Mouse (Mus musculus) myocyte (in vitro differentiated cells): ENCODE data around the gene Tns2. TPM values are rescaled to one million over a fixed set of nuclear protein-coding genes. Genes with fewer than 3 reads are reported as not detected.
A peak's percentile ranks its signal among the peaks of the same experiment; 100 is the strongest.

ENCODE experiments used
- H3K27me3 ChIP-seq: one replicate; pipeline ENCODE4 v1.6.1; 2011; ENCODE audit not compliant: control insufficient read depth, insufficient read depth, insufficient read length
- H3K36me3 ChIP-seq: one replicate; pipeline ENCODE4 v1.6.1; 2011; ENCODE audit not compliant: control insufficient read depth, insufficient read depth
- H3K4me2 ChIP-seq: one replicate; pipeline ENCODE4 v1.6.1; 2011; ENCODE audit warnings: low read depth, control low read depth
- H3K4me3 ChIP-seq: one replicate; pipeline ENCODE4 v1.5.1; 2011; ENCODE audit warnings: mild to moderate bottlenecking, control low read depth, moderate library complexity
- H3K79me2 ChIP-seq: one replicate; pipeline ENCODE4 v1.6.1; 2011; ENCODE audit not compliant: control insufficient read depth, insufficient read depth
- H3ac ChIP-seq: one replicate; pipeline ENCODE4 v1.6.1; 2011; ENCODE audit not compliant: control insufficient read depth, insufficient read length
- CEBPB ChIP-seq: IDR thresholded peaks from 2 replicates; pipeline ENCODE4 v1.6.1; 2011; ENCODE audit warnings: mild to moderate bottlenecking, moderate library complexity; ENCODE audit not compliant: poor library complexity, insufficient read depth, severe bottlenecking
- E2F4 ChIP-seq: IDR thresholded peaks from one replicate; pipeline ENCODE4 v1.6.1; 2011; ENCODE audit warnings: mild to moderate bottlenecking, control low read depth, moderate library complexity; ENCODE audit not compliant: insufficient read depth
- MAX ChIP-seq: IDR thresholded peaks from one replicate; pipeline ENCODE4 v1.6.1; 2011; ENCODE audit warnings: low read depth, mild to moderate bottlenecking, control low read depth
- MYOD1 ChIP-seq, 3 experiments: IDR thresholded peaks; one replicate each; pipeline ENCODE4 v1.6.1; 2011; ENCODE audit warnings: control low read depth in 2 of 3, low read depth in 2 of 3, mild to moderate bottlenecking in 2 of 3, moderate library complexity in 1 of 3; ENCODE audit not compliant: insufficient read length in 2 of 3, control insufficient read depth in 1 of 3
- MYOG ChIP-seq, 3 experiments: IDR thresholded peaks; one replicate each; pipeline ENCODE4 v1.6.1; 2011; ENCODE audit warnings: control low read depth in 2 of 3, low read depth in 2 of 3, mild to moderate bottlenecking in 2 of 3; ENCODE audit not compliant: insufficient read length in 2 of 3, control insufficient read depth in 1 of 3, insufficient read depth in 1 of 3
- POLR2A ChIP-seq: IDR thresholded peaks from one replicate; pipeline ENCODE4 v1.6.1; 2011; ENCODE audit warnings: low read depth, mild to moderate bottlenecking, control low read depth, moderate library complexity; ENCODE audit not compliant: insufficient read length
- POLR2AphosphoS2 ChIP-seq: IDR thresholded peaks from one replicate; pipeline ENCODE4 v1.6.1; 2011; ENCODE audit warnings: low read depth, control low read depth; ENCODE audit not compliant: insufficient read length
- REST ChIP-seq: IDR thresholded peaks from one replicate; pipeline ENCODE4 v1.6.1; 2011; ENCODE audit warnings: mild to moderate bottlenecking, control low read depth, moderate library complexity; ENCODE audit not compliant: insufficient read depth, insufficient read length
- SRF ChIP-seq: IDR thresholded peaks from one replicate; pipeline ENCODE4 v1.6.1; 2011; ENCODE audit warnings: low read depth; ENCODE audit not compliant: control insufficient read depth, insufficient read length
- TCF12 ChIP-seq: IDR thresholded peaks from one replicate; pipeline ENCODE4 v1.6.1; 2011; ENCODE audit warnings: mild to moderate bottlenecking, control low read depth; ENCODE audit not compliant: poor library complexity, insufficient read depth, severe bottlenecking
- TCF3 ChIP-seq: IDR thresholded peaks from one replicate; pipeline ENCODE4 v1.6.1; 2011; ENCODE audit warnings: low read depth, control low read depth; ENCODE audit not compliant: insufficient read length
- USF1 ChIP-seq: IDR thresholded peaks from one replicate; pipeline ENCODE4 v1.6.1; 2011; ENCODE audit warnings: low read depth, mild to moderate bottlenecking, control low read depth, moderate library complexity
- polyA plus RNA-seq: library from polyadenylated mRNA; unstranded; fragments of >200 nt; fragmentation: generic; extraction: Trizol; gene quantifications from one replicate; pipeline ENCODE4 v1.2.1, GENCODE M21; 2012; ENCODE audit warnings: missing spikeins

Gene Tns2
- polyA plus RNA-seq, 1 experiment: 128 TPM

- TF ChIP-seq CEBPB (peak; percentile 91), MYOG (IDR thresholded peaks at IDR 0.05; ENCODE audit: control insufficient read depth in 1 of 3, insufficient read depth in 1 of 3, insufficient read length in 2 of 3, low read depth in 2 of 3) (peak; percentile 75 to 98 (median 88)), POLR2A (peak; percentile 78), TCF12 (peak; percentile 30), USF1 (peak; percentile 72), MAX (peak; percentile 63), E2F4 (no peak), MYOD1 (IDR thresholded peaks at IDR 0.05; ENCODE audit: control insufficient read depth in 1 of 3, insufficient read length in 2 of 3, low read depth in 2 of 3) (peak; percentile 59 to 96 (median 90)), SRF (no peak), POLR2AphosphoS2 (peak; percentile 87), REST (no peak), TCF3 (peak; percentile 52)
- Histone ChIP-seq H3ac (peak overlapping the region; percentile 37), H3K36me3 (peaks cover 29% of the 10 kb centered on the region), H3K27me3 (no peaks in the 10 kb centered on the region), H3K79me2 (peaks cover 43% of the 10 kb centered on the region), H3K4me3 (peak overlapping the region; percentile 70), H3K4me2 (peak overlapping the region; percentile 96)
Observed at GRCm38 (mm10) chr15:102103947-102104555, 3.8 kb downstream of the Tns2 start.

DNA sequence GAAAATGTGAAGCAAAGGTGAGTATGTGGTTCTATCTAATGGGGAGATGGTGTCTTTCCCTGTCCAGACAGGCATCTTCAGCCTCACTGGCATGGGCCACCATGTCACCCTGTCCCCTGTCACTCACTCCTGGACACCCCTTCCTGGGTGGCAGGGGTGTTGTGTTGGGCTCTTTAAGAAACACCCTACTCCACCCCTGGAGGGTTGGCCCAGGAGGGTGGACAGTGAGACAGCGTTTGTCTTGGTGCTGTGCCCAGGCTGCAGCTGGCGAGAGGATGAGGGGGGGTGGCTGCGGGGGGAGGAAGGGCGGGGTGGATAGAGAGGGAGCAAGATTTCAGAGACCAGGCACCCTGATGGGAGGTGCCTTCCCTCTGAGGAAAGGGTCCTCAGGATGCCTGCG is 5.1 kb downstream of the Tns2 start:
- Histone ChIP-seq H3ac (no peak overlapping the region), H3K27me3 (no peaks in the 10 kb centered on the region), H3K4me2 (peak overlapping the region; percentile 99), H3K4me3 (peak overlapping the region; percentile 70), H3K79me2 (peaks cover 45% of the 10 kb centered on the region), H3K36me3 (peaks cover 43% of the 10 kb centered on the region)
- TF ChIP-seq USF1 (no peak), TCF12 (peak; percentile 66), SRF (peak; percentile 23), MYOG (IDR thresholded peaks at IDR 0.05; ENCODE audit: control insufficient read depth in 1 of 3, insufficient read depth in 1 of 3, insufficient read length in 2 of 3, low read depth in 2 of 3) (peak; percentile 33 to 91 (median 84)), REST (no peak), POLR2AphosphoS2 (peak; percentile 76), MYOD1 (IDR thresholded peaks at IDR 0.05; ENCODE audit: control insufficient read depth in 1 of 3, insufficient read length in 2 of 3, low read depth in 2 of 3) (peak; percentile 27 to 96 (median 86)), TCF3 (peak; percentile 67), MAX (no peak), CEBPB (no peak), E2F4 (no peak), POLR2A (peak; percentile 70)

DNA sequence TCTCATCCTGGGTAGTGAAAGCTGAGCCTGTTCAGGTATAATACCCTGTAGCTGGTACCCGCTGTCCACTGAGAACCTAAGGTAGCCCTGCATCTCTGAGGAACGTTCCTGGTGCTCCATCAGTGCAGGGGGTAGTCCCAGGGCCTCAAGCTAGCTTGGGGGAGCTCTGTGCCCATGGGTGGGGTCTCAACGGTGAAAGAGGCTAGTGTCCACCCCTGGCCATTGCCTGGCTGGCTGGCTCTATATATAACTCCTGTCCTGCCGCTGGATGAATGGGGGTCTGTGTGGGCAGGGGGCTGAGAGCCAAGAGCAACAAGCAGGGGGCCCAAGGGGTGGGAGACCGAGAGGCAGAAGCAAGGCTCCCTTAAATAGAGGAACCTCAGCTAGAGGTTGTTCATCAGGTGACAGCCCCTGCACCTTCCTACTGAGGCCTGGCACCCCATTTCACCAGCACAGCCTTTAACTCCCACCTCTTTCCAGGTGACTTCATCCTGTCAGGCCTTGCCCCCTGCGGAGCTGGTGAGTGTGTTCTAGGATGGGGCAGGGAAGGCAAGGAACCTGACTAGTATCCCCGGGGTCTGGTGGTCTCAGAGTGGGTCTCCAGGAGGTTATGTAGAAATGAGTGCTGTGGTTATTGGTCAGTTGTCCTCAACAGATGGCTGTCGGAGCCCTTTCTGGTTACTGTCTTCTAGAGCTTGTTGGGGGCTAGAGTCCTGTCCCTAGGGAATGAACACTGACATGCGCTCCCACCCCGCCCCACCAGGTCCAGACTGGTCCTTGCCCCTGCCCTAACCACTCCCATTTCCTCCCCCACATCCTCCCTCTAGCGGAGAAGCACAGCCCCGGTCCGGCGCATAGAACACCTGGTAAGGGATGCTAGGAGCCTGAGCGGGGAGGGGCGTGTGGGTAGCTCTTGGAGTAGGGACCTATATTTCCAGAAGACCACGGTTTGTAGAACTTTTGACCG is 5.8 kb downstream of the Tns2 start:
- Histone ChIP-seq H3K36me3 (peaks cover 48% of the 10 kb centered on the region), H3K4me3 (peak overlapping the region; percentile 70)
- TF ChIP-seq SRF (no peak), MAX (no peak), TCF3 (no peak), POLR2A (no peak), POLR2AphosphoS2 (no peak), MYOD1 (IDR thresholded peaks at IDR 0.05; ENCODE audit: control insufficient read depth in 1 of 3, insufficient read length in 2 of 3, low read depth in 2 of 3) (no peak), MYOG (IDR thresholded peaks at IDR 0.05; ENCODE audit: control insufficient read depth in 1 of 3, insufficient read depth in 1 of 3, insufficient read length in 2 of 3, low read depth in 2 of 3) (no peak)

GRCm38 (mm10) chr15:102106754-102107456 is 6.7 kb downstream of the Tns2 start:
- H3K4me3 ChIP-seq: no peak overlapping the region
- H3ac ChIP-seq: no peak overlapping the region
- H3K4me2 ChIP-seq: peak overlapping the region; percentile 99
- peaks cover 46% of the 10 kb centered on the region for H3K79me2 ChIP-seq
- H3K36me3 ChIP-seq: peaks cover 48% of the 10 kb centered on the region
- no peaks in the 10 kb centered on the region for H3K27me3 ChIP-seq
- no peak for TF ChIP-seq SRF
- TF ChIP-seq POLR2AphosphoS2: peak; percentile 13

More for the DNA sequence above, 5.8 kb downstream of the Tns2 start:
- peak overlapping the region; percentile 99 for H3K4me2 ChIP-seq
- H3ac ChIP-seq: no peak overlapping the region
- peaks cover 46% of the 10 kb centered on the region for H3K79me2 ChIP-seq
- H3K27me3 ChIP-seq: no peaks in the 10 kb centered on the region
